ENCODE assay signal across 26 mouse cellular contexts in genomic region chr2:11299366-11299765, GRCm38 (mm10).
"Had no signal": no experiment of that assay in that cellular context is flagged by ENCODE, and none has a peak within 500 bp of the region (broad histone marks: within the 10 kb centered on the region; RNA-seq: fewer than 3 reads in every experiment).

No protein-coding gene starts in this region.

- H3K36me3 ChIP-seq: limb, embryonic 10.5 days; limb, embryonic 13.5 days; liver, embryonic 12.5 days; liver, embryonic 15.5 days; lung, embryonic 15.5 days; midbrain, embryonic 12.5 days; neural tube, embryonic 12.5 days; neural tube, embryonic 15.5 days had no signal

- H3K27ac ChIP-seq: kidney, postnatal 0 days; layer of hippocampus, adult 2 months; limb, embryonic 10.5 days; limb, embryonic 13.5 days; liver, embryonic 12.5 days; liver, embryonic 15.5 days; lung, embryonic 15.5 days; macrophage; midbrain, embryonic 12.5 days; neural tube, embryonic 12.5 days; neural tube, embryonic 15.5 days; stomach, postnatal 0 days had no signal

- H3K4me3 ChIP-seq: layer of hippocampus, adult 2 months; limb, embryonic 10.5 days; limb, embryonic 13.5 days; liver, embryonic 12.5 days; liver, embryonic 15.5 days; lung, embryonic 15.5 days; midbrain, embryonic 12.5 days; neural tube, embryonic 12.5 days; neural tube, embryonic 15.5 days had no signal

- H3K27me3 ChIP-seq: limb, embryonic 13.5 days; liver, embryonic 12.5 days; liver, embryonic 15.5 days; lung, embryonic 15.5 days; midbrain, embryonic 12.5 days; neural tube, embryonic 12.5 days; neural tube, embryonic 15.5 days had no signal

- H3K4me1 ChIP-seq: limb, embryonic 10.5 days; limb, embryonic 13.5 days; liver, embryonic 12.5 days; liver, embryonic 15.5 days; midbrain, embryonic 12.5 days; neural tube, embryonic 12.5 days; neural tube, embryonic 15.5 days had no signal

- H3K9me3 ChIP-seq: limb, embryonic 10.5 days; limb, embryonic 13.5 days; liver, embryonic 12.5 days; liver, embryonic 15.5 days; lung, embryonic 15.5 days; midbrain, embryonic 12.5 days; neural tube, embryonic 12.5 days; neural tube, embryonic 15.5 days had no signal

- H3K4me2 ChIP-seq: limb, embryonic 13.5 days; liver, embryonic 12.5 days; liver, embryonic 15.5 days; lung, embryonic 15.5 days; midbrain, embryonic 12.5 days; neural tube, embryonic 12.5 days; neural tube, embryonic 15.5 days had no signal

- ATAC-seq: intestine, embryonic 16.5 days; liver, embryonic 12.5 days had no signal

- DNase-seq: kidney, adult 18-20 months; kidney, adult 9 months; kidney, postnatal 25 days; layer of hippocampus, adult 9-11 months; liver; lung, adult 18-20 months; lung, postnatal 14 days; right cerebral cortex, adult 18-20 months; right cerebral cortex, postnatal 14 days; right cerebral cortex, postnatal 4 days; thymus, adult 2 months; thymus, postnatal 14 days; thymus, postnatal 4 days had no signal

- H3K9ac ChIP-seq: limb, embryonic 13.5 days; liver, embryonic 12.5 days; liver, embryonic 15.5 days; lung, embryonic 15.5 days; midbrain, embryonic 12.5 days; neural tube, embryonic 12.5 days; neural tube, embryonic 15.5 days had no signal
